Mouse (Mus musculus) WW6 (cell line): ENCODE measurements around the gene Spaca9.

Source experiments
- DNase-seq: peaks from one replicate; pipeline ENCODE4 v3.0.0-alpha.2; 2013; ENCODE audit warnings: low read depth, low spot score

Spaca9 gene

DNA sequence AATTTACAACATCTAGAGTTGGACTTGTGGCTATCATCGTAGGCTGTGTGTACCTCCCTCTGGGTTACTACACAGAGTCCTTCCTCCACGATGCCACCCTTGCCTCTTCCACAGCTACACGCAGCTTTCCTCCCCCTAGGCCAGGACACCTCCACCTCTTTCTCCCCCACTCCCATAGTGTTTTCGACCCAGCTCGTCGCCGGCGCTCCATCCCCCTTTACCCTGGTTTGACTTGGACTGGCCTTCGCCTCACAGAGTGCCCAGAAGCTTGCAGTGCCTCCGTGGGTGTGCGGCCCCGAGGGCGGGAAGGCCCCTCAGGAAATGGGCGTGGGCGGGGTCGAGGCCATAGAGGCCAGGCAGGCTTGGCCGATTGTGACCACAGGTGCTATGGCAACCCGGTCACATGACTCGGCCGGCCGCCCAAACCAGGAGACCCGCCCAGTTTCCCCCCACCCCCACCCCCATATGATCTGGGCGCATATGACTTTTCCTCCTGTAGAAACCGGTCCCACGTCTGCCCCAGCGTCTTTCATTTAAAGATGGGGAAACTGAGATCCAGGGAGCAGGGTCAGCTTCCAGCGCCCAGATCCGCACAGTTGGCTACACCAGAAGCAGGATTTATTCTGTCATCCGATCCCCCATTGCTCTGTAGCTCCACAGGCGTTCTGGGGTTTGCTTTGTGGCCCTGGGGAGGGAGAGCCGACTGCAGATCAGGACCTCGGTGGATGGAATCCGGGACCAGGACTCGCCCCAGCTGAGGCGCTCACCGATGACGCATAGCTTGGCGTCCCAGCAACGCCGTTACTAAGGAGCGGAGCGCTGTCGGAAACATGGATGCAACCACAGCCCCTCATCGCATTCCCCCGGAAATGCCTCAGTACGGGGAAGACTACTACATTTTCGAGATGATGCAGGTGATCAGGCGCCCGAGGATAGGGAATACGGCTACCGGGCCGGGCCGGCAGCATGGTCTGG, at the start of gene Spaca9, which contains the start of gene Ak8:
Spaca9 (minus strand) TSS at position 367 of the 975 bp plus-strand sequence.
Ak8 (plus strand) TSS at position 804 of the 975 bp plus-strand sequence.
- peak; percentile 58 for DNase-seq

DNA sequence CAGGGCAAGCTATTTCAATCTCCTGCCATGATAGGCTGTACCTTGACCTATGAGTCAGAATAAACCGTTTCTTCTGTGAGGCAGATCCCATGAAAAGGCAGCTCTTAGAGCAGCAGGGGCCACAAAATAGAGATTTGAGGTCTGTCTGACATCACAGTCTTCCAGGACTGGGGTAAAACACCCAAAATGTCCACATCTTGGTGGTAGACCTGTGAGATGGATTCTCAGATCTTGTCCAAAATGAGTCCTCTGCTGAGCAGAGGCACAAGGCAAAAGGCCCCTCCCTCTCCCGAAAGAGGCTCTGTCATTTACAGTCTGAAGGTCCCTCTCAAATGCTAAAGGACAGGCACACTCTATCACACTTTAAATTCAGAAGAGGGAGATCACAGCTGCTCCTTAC, 48.2 kb upstream of the Spaca9 start:
- DNase-seq, result no peak

DNA sequence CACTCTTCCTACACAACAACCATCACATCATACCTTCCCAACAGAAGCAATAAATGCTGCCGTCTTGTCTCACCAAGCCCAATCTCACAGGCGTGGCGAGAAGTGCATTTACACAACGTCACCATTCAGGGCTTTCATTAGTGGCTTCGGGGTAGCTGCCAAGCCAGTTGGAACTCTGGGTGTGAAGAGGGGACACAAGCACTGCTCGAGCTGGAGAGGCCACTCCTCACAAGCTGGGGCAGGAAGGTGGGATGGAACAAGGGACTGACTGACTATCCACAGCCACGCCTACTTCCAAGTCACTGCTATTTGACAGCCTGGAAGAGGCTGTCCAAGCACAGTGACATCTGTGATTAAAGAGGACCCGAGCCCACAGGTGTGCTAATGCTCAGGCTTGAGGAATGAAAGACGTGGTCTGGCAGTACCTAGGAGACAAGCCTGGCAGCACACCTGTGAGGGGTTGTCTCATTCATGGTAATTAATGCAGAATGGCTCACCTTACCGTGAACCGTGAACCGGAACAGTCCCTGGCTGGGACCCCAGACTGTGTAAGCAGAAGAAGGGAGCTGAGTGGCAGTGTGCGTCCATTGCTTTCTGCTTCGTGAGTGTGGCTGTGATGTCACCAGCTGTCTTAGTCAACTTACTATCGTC, 47.3 kb upstream of the Spaca9 start:
- DNase-seq, result no peak

DNA sequence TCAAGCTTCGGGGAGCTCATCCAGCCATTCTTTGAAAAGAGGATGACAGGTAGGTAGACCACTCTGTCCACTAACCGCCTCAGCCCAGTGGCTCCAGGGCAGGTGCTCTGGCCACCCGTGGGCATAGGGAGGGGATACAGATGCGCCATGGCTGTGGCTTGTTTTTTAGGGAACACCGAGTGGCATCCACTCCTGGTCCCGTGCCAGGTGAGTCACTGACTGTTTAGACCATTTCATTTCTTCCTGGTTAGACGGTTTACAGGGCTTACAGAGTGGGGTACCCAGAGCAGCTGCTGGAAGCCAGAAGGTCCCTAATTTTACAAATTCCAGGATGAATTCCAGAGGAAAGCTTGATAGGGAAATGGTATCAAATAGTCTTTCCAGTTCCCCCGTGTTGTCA, 43.2 kb upstream of the Spaca9 start:
- no peak for DNase-seq

DNA sequence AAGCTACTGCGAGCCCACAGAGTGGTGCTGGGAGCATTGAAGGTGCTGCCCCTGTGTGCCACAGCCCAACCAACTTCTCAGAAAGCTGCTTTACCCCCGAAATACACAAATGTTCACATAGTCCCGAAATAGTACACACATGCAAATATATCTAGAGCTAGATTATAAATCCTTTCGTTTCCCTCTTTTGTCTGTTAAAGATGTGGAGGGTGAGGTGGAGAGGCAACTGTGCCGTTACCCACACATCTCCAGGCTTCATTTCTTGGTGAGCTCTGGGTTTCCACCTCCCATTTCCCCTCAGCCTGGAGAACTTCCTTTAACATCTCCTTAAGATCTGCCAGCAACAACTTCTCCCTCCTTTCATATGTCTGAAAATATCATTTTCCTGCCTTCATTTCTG, 40.6 kb upstream of the Spaca9 start:
- DNase-seq, result no peak

DNA sequence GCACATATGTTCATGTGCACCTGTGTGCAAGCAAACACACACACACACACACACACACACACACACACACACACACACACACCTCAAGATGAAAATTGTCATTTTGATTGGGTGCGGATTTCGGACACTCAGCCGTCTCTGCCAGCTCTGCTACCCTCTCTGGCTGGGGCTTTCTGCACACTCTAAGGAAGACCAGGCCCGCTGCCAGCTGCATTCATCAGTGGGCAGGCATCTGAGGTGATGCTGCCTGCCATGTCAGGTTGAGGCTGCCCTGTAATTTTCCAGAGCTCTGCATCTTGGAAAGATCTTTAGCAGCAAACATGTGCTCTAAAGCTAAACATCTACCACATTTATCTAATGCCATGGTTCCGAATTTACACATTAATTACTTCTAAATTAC, 37.6 kb upstream of the Spaca9 start:
- DNase-seq, result no peak

DNA sequence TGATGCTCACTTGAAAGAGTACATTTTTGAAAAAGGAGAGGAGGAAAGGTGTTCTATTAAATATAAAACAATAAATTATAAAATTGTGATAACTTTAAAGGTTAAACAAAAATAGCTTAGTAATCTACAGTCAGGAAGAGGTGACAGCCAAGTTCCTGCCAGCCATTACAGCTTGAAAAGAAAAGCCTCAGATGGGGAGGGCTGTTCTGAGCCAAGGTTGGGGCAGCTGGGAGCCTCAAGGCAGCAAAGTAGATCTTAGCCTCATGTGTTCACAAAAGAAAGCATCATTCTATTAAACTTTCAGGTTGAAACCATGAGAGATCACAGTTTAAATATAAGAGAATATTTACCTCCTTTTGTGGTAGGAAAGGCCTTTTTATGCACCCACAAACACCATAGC, 31.1 kb upstream of the Spaca9 start:
- no peak for DNase-seq

DNA sequence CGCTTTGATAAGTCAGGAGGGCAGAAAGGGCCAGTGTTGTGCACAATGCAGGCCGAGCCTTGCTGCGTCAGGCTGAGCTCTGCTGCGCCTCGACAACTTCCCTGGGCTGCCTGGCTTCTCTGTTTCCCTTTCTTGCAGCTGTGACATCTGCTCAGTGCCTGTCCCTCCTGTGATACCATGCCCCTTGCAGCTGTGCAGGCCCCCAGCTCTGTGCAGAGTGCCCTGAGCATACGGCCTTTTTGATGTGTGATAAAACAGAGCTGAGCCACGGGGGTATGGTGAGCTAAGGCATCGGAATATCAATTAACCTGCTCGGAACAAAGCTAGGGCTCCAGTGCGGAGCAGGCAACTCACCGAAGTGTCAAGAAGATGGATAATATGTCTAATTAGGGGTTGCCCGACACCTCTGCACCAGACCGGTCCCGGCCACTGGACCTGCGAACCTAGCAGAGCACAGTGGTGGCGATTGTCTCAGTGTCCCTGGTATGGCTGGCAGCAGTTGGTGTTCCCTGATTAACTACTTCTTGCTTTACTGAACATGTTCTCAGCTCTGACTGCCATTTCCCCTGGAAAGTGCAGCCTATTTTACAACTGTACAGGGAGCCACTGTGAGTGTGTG, 28.4 kb upstream of the Spaca9 start:
- DNase-seq, result no peak

DNA sequence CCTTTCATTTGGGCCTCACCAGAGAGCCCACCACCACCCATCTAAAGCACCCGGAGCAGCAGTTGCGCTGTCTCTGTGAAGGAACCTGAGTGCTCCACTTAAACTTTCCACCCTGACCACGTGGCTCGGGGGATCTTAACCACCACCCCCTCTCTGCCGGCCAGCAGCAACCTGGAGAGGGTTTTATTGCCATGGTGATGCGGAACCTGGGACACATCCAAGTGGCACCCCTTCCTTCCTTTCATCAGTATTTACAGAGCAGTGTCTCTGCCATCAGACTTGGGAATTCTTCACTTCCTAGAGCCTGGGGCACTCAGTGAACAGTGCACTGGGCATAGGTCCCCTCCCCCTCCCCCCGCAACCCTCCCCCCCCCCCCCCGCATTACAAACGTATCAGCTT, 24.4 kb upstream of the Spaca9 start:
- no peak for DNase-seq

DNA sequence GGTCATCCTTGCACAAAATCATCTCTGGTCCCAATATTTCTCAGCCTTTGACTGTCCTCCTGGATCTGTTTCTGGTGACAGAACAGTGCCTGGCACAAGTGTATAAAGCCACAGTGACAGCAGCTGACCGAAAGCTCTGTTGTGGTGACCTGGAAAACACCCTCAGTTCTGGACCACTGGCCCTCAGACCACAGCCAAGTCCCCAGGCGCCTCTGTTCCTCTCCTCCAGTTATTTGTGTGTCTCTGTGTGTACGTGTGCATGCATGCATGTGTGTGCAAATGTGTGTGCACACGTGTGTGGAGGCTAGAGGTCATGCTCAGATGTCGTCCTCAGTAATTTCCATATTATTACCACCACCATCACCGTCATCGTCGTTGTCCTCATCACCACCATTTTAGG, 22.9 kb upstream of the Spaca9 start:
- DNase-seq, result no peak

DNA sequence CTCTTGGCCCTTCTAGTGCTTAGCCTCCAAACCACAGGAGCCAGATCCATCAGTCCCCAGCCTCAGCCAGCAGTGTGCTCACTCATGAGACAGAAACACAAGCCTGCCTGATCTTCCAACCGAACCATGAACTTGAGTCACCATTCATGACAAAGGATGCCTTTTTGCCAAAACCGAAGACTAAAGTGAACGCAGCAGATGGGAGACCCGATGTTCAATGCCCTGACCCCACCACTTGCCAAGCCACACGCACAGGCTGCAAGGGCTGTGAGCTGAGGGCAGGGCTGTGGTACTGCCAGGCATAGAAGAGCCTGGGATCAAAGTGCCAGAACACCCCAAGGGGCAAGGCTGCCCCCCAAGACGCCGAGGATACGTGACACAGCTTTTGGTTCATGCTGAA, 13.5 kb upstream of the Spaca9 start:
- no peak for DNase-seq

DNA sequence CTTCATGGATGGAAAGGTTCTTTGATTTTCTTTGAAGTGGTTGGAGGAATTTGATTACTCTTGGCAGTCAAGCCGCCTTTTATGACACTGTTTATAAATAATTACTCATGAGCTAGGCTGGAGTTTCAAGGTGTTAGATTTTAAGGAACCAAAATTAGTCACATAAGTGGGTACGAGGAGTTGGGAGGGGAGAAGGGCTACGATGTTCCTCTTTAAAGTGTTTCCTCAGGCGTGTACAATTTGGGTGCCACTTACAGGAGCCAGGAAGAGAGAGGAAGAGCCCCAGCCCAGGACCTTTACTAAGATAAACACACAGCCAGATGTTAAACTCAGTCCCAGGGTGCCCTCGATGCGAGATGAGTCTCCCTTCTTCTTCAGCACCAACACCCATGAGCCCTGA, 7.3 kb upstream of the Spaca9 start:
- DNase-seq, result no peak

DNA sequence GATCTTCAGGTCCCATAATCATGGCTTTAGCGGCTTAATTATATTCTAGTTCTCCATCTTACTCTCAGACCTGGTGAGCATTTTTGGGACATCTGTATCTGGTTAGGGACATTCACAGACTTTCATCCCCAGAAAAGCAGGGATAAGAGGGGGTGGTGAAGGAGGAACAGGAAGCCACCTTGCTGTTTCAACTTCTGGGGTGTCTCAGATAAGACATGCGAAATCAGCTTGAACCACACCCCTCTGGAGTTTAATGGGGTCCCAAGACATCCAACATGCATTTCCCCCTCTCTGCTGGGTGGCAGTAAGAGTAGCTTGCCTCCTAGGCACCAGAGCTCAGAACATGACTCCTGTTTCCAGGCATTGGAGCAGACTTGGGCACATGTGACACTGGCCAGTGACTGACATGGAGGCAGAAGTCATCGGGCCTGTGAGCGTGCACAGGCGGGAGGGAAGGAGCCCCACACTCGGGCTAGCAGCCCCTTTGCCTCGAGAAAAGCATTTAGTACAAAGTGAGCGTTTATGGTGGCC, 6.6 kb upstream of the Spaca9 start:
- no peak for DNase-seq

DNA sequence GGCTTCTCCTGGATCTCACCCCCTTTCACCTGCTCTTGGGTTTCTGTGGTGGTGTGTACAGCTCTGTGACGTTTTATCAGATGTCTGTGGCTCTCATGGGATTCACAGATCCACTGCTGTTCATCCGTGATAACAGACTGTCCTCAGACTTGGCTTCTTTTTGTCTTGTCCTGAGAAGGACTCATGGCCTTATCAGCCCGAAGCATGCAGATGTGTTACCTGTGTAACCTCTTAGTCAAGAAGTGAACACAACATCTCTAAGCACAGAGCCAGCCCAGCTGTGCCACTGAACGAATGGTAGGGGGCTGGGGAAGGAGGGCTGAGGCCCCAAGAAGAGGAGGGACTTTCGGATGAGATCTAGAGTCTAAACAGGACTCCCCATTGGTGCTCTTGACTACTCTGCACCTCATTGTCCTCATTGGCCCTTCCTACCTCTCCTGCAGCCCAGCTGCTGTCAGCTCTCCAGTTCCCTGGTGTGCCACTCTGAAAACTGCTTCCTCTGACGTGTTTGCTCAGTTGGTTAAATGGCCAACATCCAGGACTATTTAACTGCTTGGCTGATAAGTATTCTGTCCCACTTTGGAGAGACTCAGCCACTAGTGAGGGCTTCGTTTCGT, 2.2 kb upstream of the Spaca9 start:
- DNase-seq, result no peak

DNA sequence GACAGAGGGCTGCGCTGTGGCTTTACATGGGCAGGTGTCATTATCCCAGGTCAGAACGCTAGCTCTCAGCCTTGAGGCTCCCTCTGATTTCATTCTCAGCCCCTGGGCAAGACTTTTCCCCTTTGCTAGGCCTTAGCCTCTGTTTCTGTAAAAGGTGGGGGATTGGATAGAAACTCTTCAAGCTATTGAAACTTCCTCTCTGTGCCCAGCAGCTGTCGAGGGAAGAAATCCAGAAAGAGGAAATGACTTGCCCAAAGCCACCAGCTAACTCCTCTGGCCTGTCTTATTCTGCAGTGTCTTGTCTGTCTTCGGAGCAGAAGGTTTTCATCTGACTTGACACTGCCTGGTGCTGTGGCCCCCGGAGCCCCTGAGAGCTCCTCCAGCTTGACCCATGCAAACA, 961 bp downstream of the Spaca9 start:
- no peak for DNase-seq

DNA sequence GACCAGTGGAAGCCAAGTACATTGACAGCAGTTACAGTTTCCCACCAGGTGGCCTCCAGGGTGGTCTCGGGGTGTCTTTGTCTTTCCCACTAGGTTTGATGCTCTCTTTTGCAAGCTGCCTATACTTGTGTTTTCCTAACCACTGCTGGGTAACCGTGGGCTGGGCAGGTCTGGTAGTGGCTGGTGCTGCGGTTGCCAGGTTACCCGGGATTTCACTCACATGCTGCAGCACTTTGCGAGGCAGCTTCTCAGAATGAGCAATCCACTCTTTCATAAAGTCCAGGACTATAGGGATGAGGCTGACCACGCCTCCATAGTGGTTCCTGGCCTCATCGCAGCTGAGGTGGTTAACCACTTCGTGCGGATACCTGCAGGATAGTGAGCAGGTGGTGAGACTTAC, 6.8 kb downstream of the Spaca9 start:
- no peak for DNase-seq

DNA sequence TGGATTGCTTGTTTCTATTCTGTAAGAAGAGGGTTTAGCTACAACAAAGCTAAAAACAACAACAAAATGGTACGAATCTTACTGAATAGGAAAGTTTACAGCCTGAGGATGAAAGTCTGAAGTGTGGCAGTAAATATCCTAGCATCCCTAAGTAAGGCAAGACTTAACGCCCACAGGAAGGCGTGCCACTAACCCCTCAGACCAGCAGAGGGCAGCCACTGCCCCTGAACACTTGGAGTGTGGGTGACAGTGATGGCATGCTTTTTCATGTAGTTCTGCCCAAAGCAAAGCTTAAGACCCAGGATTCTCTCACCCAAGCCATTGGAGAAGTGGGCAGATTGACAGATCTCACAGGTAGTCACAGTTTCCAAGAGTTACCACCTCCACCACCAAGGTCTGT, 11.1 kb downstream of the Spaca9 start:
- no peak for DNase-seq

DNA sequence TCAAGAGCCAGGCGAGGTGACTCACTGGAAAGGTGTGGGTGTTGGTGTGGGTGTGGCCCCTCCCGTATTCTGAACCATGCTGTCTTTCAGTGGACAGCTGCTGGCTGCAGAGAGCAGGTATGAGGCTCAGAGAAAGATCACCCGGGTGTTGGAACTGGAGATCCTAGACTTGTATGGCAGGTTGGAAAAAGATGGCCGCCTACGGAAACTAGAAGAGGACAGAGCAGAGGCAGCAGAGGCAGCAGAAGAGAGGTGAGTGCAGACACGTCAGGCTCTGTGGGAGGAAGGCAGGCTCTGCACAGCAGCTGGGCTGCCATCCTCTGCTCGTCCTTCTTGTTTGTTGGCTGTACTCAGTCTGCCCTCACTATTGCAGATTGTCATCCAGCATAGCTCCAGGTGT, 13.6 kb downstream of the Spaca9 start:
- DNase-seq, result no peak

DNA sequence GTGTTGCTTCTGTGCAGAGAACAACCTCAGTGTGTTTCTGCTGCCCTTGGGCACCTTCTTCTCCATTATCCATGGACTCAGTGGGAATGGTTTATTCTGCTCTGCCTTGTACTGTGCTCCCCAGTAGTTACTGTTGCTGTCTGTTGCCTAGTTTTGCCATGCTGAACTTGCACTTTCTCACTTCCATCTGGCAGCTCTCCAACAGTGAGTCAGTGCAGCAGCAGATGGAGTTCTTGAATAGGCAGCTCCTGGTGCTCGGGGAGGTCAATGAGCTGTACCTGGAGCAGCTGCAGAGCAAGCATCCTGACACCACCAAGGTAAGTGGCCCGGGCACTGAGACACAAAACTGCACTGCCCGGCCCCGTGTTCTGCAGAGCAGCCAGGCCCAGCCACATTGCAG, 17.8 kb downstream of the Spaca9 start:
- no peak for DNase-seq

DNA sequence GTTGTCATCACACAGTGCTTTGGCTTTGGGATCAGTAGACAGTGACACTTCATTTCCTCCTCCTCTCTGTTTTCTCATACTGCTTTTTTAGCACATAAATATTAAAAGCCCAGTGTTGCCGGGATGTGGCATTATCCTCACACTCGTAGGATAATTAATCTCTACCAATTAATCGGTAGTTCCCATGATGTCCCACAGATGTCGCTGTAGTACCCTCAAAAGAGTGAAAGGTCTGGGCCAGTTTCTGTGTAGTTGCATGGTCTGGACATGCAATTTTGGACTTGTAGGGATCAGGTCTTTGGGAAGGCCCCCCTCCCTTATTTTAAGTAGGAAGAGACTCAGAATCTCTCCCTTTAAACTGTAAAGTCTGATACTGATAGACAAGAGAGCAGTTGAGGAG, 18.8 kb downstream of the Spaca9 start:
- no peak for DNase-seq

DNA sequence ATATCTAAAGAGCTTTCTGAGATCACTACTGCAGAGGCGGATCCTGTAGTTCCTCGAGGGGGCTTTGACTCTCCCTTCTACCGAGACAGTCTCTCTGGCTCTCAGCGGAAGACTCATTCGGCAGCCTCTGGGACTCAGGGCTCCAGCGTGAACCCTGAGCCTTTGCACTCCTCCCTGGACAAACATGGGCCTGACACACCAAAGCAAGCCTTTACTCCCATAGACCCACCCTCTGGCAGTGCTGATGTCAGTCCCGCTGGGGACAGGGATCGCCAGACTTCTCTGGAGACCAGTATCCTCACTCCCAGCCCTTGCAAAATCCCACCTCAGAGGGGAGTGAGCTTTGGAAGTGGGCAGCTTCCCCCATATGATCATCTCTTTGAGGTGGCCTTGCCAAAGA, 23.5 kb downstream of the Spaca9 start:
- no peak for DNase-seq

DNA sequence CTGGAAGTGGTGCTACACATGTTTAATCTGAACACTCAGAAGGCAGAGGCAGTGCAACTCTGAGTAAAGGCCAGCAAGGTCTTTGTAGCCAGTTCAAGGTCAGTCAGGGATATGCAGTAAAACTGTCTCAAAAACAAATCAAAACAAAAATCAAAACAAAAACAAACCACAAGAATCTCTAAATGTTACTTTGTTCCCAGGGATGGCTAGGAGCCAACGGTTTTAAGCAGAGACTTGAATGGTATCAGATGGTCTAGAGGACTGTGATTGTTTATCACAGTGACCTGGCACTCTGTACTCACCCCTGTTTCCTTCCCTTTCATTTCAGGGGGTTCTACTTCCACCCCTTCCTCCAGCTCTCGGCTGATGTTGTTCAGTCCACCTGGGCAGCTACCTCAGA, 28.1 kb downstream of the Spaca9 start:
- no peak for DNase-seq
